In the genomic region with DNA sequence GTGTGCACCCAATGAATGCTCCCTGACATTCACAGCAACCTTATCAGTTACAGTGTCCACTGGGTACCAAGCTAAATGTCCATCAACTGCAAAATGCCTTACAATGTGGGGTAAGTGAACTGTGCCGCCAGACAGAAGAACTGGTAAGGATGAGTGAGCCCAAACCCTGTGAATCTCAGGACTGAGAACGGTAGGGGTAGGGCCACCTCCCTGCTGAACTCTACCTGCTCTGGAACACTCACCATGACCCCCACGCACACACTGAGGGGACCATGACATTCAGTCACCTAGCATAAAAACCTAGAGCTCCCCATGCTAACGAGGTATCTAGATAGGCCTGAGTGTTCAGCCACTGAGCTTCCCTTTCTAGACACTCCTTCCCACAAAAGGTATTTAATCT, we compare ENCODE assay signal across 24 mouse cellular contexts. TPM values are rescaled to one million over a fixed set of nuclear protein-coding genes. Genes with fewer than 3 reads are reported as not detected.
DNase-seq lines count a peak whose midpoint lies in the region; ATAC-seq lines count a peak whose summit lies in the region.
"Had no signal": no experiment of that assay in that cellular context is flagged by ENCODE, and none has a peak within 500 bp of the region (broad histone marks: within the 10 kb centered on the region; RNA-seq: fewer than 3 reads in every experiment).

No protein-coding gene starts in this region.

- no peak for ATAC-seq in forebrain, embryonic 11.5 days (replicated peaks; ENCODE audit: low FRiP score)
- ATAC-seq in forebrain, embryonic 14.5 days = no peak
- ATAC-seq in heart, embryonic 11.5 days (replicated peaks; ENCODE audit: insufficient number of reproducible peaks, low FRiP score, low TSS enrichment) = no peak
- ATAC-seq: activated CD4-positive, CD25-positive, alpha-beta regulatory T cell, adult 4 months; CD4-positive, CD25-positive, alpha-beta regulatory T cell, adult 4 months; Patski had no signal

- H3K4me1 ChIP-seq in forebrain, embryonic 11.5 days (replicated peaks; ENCODE audit: control insufficient read depth, insufficient read depth, low read length) = no peaks in the 10 kb centered on the region
- H3K4me1 ChIP-seq in forebrain, embryonic 14.5 days (ENCODE audit: control insufficient read depth, insufficient read depth, low read length) = no peaks in the 10 kb centered on the region
- no peaks in the 10 kb centered on the region for H3K4me1 ChIP-seq in heart, embryonic 11.5 days (ENCODE audit: control insufficient read depth, insufficient read depth, low read length)
- H3K4me1 ChIP-seq in heart, embryonic 10.5 days = no peaks in the 10 kb centered on the region

- no peaks in the 10 kb centered on the region for H3K36me3 ChIP-seq in forebrain, embryonic 11.5 days (ENCODE audit: control insufficient read depth, insufficient read depth, low read length)
- H3K36me3 ChIP-seq in forebrain, embryonic 14.5 days (ENCODE audit: control insufficient read depth, insufficient read depth, low read length) = no peaks in the 10 kb centered on the region
- no peaks in the 10 kb centered on the region for H3K36me3 ChIP-seq in heart, embryonic 11.5 days (ENCODE audit: control insufficient read depth, insufficient read depth, low read length)
- no peaks in the 10 kb centered on the region for H3K36me3 ChIP-seq in heart, embryonic 10.5 days
- H3K36me3 ChIP-seq: G1E had no signal

- H3K9me3 ChIP-seq in forebrain, embryonic 11.5 days (ENCODE audit: control insufficient read depth, low read length) = no peaks in the 10 kb centered on the region
- no peaks in the 10 kb centered on the region for H3K9me3 ChIP-seq in forebrain, embryonic 14.5 days (replicated peaks; ENCODE audit: control insufficient read depth, low read length)
- H3K9me3 ChIP-seq in heart, embryonic 11.5 days (replicated peaks; ENCODE audit: control insufficient read depth, low read length) = no peaks in the 10 kb centered on the region
- H3K9me3 ChIP-seq in heart, embryonic 10.5 days = no peaks in the 10 kb centered on the region

- no peak overlapping the region for H3K4me3 ChIP-seq in forebrain, embryonic 11.5 days (ENCODE audit: low read depth, low read length)
- H3K4me3 ChIP-seq in forebrain, embryonic 14.5 days (ENCODE audit: low read depth, low read length) = no peak overlapping the region
- no peak overlapping the region for H3K4me3 ChIP-seq in heart, embryonic 11.5 days (ENCODE audit: low read depth, low read length)
- H3K4me3 ChIP-seq in heart, embryonic 10.5 days = no peak overlapping the region

- intact Hi-C loops in heart, postnatal 25 days (cut with DNase I) = no loop called here

- H3K27ac ChIP-seq in forebrain, embryonic 11.5 days (ENCODE audit: low read depth, low read length) = no peak overlapping the region
- H3K27ac ChIP-seq in forebrain, embryonic 14.5 days (ENCODE audit: low read depth, low read length) = no peak overlapping the region
- no peak overlapping the region for H3K27ac ChIP-seq in heart, embryonic 11.5 days (ENCODE audit: low read depth, low read length)
- no peak overlapping the region for H3K27ac ChIP-seq in heart, embryonic 10.5 days

- no peak overlapping the region for H3K4me2 ChIP-seq in forebrain, embryonic 11.5 days (ENCODE audit: low read depth, low read length, severe bottlenecking)
- H3K4me2 ChIP-seq in forebrain, embryonic 14.5 days (ENCODE audit: low read length) = no peak overlapping the region
- H3K4me2 ChIP-seq in heart, embryonic 11.5 days = no peak overlapping the region

- no peak overlapping the region for H3K9ac ChIP-seq in forebrain, embryonic 11.5 days (ENCODE audit: low read length)
- no peak overlapping the region for H3K9ac ChIP-seq in forebrain, embryonic 14.5 days (ENCODE audit: low read length)
- H3K9ac ChIP-seq in heart, embryonic 11.5 days (ENCODE audit: low read depth, low read length) = no peak overlapping the region

- H3K27me3 ChIP-seq in forebrain, embryonic 11.5 days (ENCODE audit: control insufficient read depth, insufficient read depth, low read length) = peaks cover 2% of the 10 kb centered on the region
- H3K27me3 ChIP-seq in forebrain, embryonic 14.5 days (replicated peaks; ENCODE audit: control insufficient read depth, insufficient read depth, low read length) = no peaks in the 10 kb centered on the region; the same call in 1 of the 2 replicates
- peaks cover 7% of the 10 kb centered on the region for H3K27me3 ChIP-seq in heart, embryonic 11.5 days (ENCODE audit: control insufficient read depth, insufficient read depth, low read length)
- peaks cover 18% of the 10 kb centered on the region for H3K27me3 ChIP-seq in heart, embryonic 10.5 days (ENCODE audit: insufficient read depth, poor library complexity, severe bottlenecking)
- H3K27me3 ChIP-seq: CH12.LX had no signal

- 55% methylated on average over 4 of the region's 4 CpGs for WGBS in forebrain, embryonic 11.5 days
- WGBS in forebrain, embryonic 14.5 days = 71% methylated on average over 4 of the region's 4 CpGs
- 49% methylated on average over 4 of the region's 4 CpGs for WGBS in heart, embryonic 11.5 days (ENCODE audit: insufficient replicate concordance)
- 52% methylated on average over 4 of the region's 4 CpGs for WGBS in heart, embryonic 10.5 days

- peak; percentile 37 for DNase-seq in forebrain, embryonic 11.5 days (ENCODE audit: low spot score)
- DNase-seq in forebrain, embryonic 14.5 days (ENCODE audit: low spot score) = no peak
- DNase-seq in heart, adult 11 months = peak; percentile 57
- DNase-seq in heart, embryonic 10.5 days (ENCODE audit: low spot score) = peak; percentile 65
- DNase-seq in heart, postnatal 25 days (ENCODE audit: low spot score) = no peak
- peak; percentile 1 for DNase-seq in testis, postnatal 10 days (ENCODE audit: low spot score)
- no peak for DNase-seq in testis, postnatal 14 days (ENCODE audit: low spot score)
- DNase-seq: adrenal gland, adult 2 months; adrenal gland, adult 8-10 months; adrenal gland, postnatal 10 days; adrenal gland, postnatal 14 days; adrenal gland, postnatal 25 days; adrenal gland, postnatal 36 days; B cell, adult 2 months; cerebellum, adult 11 months; cerebellum, adult 11-12 months had no signal

RNA-seq across cellular contexts. Expression of a gene that starts 20.9 kb away (rescaled TPM):
- 1.1 TPM in 2 replicates for polyA plus RNA-seq in forebrain, embryonic 11.5 days (2014; fragmentation: Nextera tagmentation; extraction: Ambion mirVana)
- polyA plus RNA-seq in forebrain, embryonic 14.5 days (2014; fragmentation: Nextera tagmentation; extraction: Ambion mirVana) = not detected in 2 replicates
- not detected in 2 replicates for polyA plus RNA-seq in heart, embryonic 11.5 days (2014; fragmentation: Nextera tagmentation; extraction: Ambion mirVana)
- polyA plus RNA-seq in heart, embryonic 10.5 days (2016; fragmentation: Nextera tagmentation; extraction: Ambion mirVana) = 0.57 TPM in 1 of 2 replicates, not detected in the other
- not detected for total RNA-seq in heart, postnatal 25 days (2021)
- total RNA-seq: adrenal gland, adult 18-20 months; adrenal gland, adult 2 months; adrenal gland, adult 8-10 months; adrenal gland, postnatal 14 days; adrenal gland, postnatal 25 days; CH12.LX; MEL had no signal
- polyA plus RNA-seq: activated CD4-positive, CD25-positive, alpha-beta regulatory T cell, adult 4 months; CD4-positive, CD25-positive, alpha-beta regulatory T cell, adult 4 months; G1E; Patski had no signal

Comparison
In these comparisons a context has a peak if more than half of its experiments do, and no peak if none do; other contexts are left out.
1. DNase-seq: peak in forebrain, embryonic 11.5 days (single experiment), heart, adult 11 months (single experiment), heart, embryonic 10.5 days (single experiment) and testis, postnatal 10 days (single experiment); none in forebrain, embryonic 14.5 days (single experiment), heart, postnatal 25 days (single experiment) and testis, postnatal 14 days (single experiment).